Mouse (Mus musculus) A20 (cell line): ENCODE results near the gene Cmtm4.

Experiments used
- DNase-seq: peaks from one replicate; pipeline ENCODE4 v3.0.0-alpha.2; 2011; ENCODE audit warnings: low read depth, low spot score

Gene Cmtm4

DNA sequence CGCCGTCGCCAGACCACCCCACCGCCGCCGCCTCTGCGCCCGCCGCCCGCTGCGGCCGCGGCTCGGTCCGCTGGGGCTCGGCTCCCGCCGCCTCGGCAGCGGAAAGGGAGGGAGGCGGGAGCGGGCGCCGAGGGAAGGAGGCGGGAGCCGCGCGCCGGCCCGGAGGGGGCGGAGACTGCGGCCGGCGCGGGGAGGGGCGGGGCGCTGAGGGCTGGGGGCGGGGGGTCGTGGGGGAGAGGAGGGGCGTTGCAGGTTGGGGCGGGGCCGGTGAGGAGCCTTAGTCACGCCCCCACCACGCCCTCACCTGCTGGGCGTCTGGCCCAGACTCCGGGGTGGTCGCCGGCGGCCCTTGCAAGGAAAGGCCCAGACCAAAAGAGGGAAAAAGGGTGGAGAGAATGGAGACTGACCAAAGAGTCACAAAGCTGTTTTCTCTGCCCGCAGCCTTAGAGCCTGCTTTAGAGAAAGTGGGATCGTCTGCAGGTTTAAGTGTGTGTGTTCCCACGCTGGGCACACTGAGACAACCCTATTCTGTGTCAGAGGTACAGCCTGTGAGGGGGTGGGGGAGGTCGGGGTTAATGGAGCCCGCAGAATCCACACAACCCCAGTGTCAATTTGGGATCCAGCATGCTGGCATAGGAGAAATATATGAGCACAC lies at the start of gene Cmtm4:
TSS of gene Cmtm4 (minus strand) at position 105 of the 655 bp plus-strand sequence.
- DNase-seq, result peak; percentile 57

DNA sequence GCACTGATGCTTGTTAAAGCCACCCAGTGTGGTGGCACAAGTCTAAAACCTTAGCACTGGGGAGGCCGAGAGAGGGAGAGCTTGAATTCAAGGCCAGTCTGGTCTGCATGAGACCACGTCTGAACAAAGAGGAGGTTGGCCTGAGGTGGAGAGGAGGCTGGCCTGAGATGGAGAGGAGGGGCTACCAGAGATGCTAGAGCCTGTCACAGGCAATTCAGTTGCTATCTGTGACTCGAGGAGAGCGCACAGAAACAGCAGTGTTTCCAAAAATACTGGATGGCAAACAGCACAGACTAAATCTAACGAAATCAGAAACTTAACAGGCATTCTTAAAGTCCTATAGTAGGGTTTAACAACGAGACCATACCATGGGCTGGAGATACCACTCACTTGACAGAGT lies 49.6 kb upstream of the Cmtm4 start:
- peak; percentile 66 for DNase-seq

GRCm38 (mm10) chr8:104443125-104443679 lies 47.6 kb upstream of the Cmtm4 start:
- DNase-seq, result no peak

- DNase-seq, result peak; percentile 96
Measured at GRCm38 (mm10) chr8:104442299-104443124, 46.9 kb upstream of the Cmtm4 start, which contains the start of gene Dync1li2. Gene Dync1li2 (minus strand): TSS chr8:104443047.

DNA sequence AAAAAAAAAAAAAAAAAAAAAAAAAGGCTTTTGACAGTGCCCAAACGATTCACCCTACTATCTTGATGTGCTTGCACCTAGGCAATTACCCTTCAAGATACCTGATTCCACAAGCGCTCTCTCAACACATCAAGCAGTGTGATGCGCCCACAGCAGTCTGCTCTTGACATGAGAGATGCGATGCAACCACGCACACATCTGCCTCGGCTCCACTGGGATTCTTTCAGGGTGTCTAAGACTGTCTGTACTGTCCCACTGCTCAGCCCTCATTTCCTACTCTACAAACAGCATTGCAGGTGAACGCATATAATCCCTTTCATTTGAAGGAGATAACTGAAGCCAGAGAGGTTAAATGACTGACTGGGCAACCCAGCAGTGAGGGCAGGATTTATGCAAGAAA lies 46.0 kb upstream of the Cmtm4 start:
- no peak for DNase-seq

- DNase-seq, result no peak
Measured at GRCm38 (mm10) chr8:104439461-104439860, 43.9 kb upstream of the Cmtm4 start.

GRCm38 (mm10) chr8:104437494-104438135 lies 42.0 kb upstream of the Cmtm4 start:
- DNase-seq, result no peak

- DNase-seq, result no peak
Measured at GRCm38 (mm10) chr8:104436591-104436990, 41.0 kb upstream of the Cmtm4 start.

DNA sequence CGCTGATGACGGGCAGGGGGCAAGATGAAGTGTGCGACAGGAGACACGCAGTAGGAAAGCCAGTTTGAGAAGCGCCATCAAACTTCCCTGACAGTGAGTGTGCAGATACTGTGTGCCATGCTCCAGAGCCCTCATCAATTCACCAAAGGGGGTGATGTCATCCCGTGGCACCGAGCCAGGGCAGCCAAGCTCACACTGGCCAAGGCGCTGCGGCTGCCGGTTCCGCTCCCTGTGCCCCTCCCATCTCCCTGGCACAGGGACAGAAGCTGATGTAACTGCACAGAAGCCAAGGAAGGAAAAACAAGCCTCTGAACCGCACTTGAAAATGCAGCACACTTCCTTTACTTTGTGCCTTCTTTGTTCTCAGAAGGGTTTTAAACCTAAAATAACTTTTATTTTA lies 40.4 kb upstream of the Cmtm4 start:
- DNase-seq, result no peak

DNA sequence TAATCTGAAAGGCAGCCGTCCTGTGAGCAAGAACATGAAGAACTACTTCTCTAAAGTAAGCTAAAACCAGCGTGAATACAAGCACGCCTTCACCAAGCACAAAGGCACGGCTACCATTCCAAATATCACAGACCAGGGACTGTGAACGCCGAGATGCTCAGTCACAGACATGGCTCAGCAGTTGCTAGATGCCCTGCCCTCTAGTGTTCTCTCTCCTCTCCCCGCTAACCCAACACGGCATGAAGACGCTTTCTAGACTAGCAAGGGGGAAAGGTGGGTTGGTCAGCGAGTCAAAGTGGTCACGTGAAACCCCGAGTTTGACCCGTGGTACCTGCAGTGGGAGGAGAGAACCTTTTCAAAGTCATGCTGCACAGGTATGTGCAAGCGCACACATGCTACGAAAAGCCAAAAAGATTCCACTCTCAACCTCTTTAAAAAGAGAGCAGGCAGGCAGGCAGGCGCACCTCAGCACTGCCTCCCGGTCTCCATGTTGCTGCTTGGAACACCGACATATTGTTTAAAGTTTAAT lies 39.3 kb upstream of the Cmtm4 start:
- no peak for DNase-seq

DNA sequence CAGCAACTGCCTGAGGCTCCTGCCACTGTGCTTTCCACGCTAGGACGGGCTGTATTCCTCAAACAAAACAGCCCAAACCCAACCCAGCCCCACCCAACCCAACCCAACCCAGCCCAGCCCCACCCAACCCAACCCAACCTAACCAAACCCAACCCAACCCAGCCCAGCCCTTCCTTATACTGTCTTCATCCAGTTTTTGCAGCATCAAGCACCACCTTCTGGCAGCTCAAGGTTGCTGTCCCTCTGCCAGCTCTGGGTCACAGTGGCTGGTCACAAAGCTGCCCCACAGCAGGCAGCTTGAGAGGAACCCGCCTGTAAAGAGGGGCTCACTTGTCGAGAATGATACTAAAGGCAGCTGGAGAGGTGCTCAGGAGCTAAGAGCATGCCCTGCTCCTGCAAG lies 38.7 kb upstream of the Cmtm4 start:
- DNase-seq, result no peak

DNA sequence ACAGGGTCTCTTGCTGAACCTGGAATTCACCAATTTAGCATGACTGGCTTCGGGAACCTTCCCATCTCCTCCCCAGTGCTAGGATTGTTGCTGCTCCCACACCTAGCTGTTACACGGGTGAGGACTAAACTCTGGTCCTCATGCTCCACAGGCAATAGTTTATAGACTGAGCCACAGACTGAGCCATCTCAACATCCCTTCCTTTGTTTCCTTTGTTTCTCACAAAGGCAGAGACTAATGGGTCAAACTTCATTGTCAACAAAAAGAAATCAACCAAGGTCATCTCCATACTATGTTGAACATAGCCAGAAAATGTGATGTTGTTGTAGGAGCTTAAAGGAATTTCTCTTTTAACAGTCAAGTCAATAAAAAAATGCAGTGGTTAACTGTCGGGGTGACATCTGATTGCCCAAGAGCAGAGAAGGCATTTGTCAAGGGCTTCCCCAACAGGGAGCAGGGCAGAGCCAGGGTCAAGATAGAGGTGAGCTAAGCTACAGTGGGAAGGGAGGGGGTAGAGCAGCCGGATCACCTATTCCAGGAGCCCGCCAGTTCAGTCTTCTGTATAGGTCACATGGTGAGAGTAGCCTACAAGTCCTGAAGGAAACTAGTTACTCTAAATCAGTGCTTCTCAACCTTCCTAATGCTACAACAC lies 37.7 kb upstream of the Cmtm4 start:
- no peak for DNase-seq

DNA sequence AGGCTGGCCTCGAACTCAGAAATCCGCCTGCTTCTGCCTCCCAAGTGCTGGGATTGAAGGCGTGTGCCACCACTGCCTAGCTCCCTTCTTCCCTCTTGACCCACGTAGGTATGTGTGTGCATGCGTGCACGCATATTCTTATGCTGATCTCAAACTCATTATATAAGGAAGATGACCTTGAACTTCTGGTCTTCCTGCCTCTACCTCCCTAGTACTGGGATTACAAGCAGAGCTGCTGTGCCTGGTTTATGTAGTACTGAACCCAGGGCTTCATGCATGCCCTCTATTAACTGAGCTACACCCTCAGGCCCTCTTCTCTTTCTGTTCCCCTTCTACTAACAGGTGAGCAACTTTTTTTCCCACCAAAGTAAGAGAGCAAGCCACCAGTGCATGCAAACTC lies 37.0 kb upstream of the Cmtm4 start:
- DNase-seq, result peak; percentile 48

DNA sequence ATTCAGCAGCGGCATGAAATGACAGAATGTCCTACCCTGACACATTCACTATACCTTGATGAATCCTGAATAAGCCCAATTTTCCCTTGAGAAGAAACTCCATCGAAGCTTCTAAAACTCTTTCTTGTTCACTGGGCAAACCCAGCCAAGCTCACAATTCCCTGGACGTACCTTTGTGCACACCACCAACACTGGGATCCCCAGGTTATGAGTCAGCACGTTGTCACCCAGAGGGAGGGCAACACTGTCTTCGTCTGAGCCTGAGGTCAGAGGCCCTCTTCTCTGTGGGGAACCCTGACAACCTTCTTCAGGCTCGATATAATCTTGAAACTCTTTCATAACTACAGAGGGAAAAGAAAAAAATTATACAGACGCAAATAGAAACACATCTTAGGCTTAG lies 34.6 kb upstream of the Cmtm4 start:
- no peak for DNase-seq

- no peak for DNase-seq
Measured at GRCm38 (mm10) chr8:104427703-104428102, 32.1 kb upstream of the Cmtm4 start.

GRCm38 (mm10) chr8:104422313-104422712 lies 26.7 kb upstream of the Cmtm4 start:
- no peak for DNase-seq

- no peak for DNase-seq
Measured at GRCm38 (mm10) chr8:104416022-104416421, 20.4 kb upstream of the Cmtm4 start.

DNA sequence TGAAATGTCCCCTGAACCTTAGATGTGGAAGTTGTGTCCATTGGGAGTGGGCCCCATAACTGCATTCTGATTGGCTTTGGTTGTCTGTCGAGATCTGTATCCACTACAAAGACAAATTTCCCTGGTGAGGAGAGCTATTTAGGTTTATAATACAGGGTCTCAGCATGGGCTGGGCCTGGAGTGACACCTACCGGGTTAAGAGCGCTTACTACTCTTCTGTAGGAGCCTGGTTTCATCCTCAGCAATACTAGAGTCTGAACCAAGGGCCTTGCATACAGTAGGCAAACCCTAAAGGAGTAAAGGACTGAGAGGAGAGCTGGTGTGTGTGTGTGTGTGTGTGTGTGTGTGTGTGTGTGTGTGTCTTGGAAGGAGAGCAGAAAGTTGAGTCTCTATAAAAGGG lies 18.6 kb upstream of the Cmtm4 start:
- DNase-seq, result no peak

DNA sequence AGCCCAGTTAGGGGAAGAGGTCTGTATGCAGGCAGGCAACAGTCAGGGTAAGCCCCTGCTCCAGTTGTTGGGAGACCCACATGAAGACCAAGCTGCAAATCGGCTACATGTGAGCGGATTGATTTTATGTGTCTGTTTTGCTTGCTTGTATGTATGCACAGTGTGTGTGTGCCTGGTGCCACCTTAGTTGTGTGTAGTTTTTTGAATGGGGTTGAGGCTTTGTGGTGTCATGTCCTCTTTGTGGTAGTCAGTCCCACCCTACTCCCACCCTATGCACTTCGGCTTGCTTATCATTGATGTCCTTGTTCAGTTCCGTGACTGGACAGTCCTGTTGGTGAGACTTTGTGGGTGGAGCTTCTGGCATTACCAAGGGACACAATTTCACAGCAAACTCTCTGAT lies 18.2 kb upstream of the Cmtm4 start:
- DNase-seq, result no peak

GRCm38 (mm10) chr8:104412805-104413532 lies 17.4 kb upstream of the Cmtm4 start:
- no peak for DNase-seq

DNA sequence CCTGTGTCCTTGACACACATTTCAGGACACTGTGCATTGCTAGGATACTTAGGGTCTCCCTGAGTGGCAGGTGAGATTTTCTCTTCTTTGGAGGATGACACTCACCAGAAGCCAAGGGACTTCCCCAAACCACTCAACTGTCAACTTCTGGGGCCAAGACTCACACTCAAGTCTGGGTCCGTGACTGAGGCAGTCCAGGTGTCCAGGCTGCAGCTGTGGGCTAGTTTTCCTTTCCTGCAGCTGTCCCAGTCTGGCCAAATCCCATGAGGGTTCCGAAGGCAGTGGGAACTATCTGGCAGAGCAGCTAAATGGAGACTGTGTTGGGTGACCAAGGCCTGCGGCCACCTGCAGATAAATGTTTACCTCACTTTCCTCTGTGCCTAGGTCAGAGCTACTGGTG lies 16.4 kb upstream of the Cmtm4 start:
- DNase-seq, result peak; percentile 43
